Mouse (Mus musculus): ENCODE measurements around the gene Olfr181.

GRCm38 (mm10) chr16:58884416-58884815, 44.1 kb downstream of the Olfr181 start:
- no peak for TF ChIP-seq POLR2A (IDR thresholded peaks at IDR 0.05; ENCODE audit: insufficient read depth, low read depth, low read length)
- TF ChIP-seq CTCF (IDR thresholded peaks at IDR 0.05), result no peak
